Mouse (Mus musculus) ES-E14 (cell line): ENCODE results near the gene Timm8b.

Source experiments
- CHD2 ChIP-seq: IDR thresholded peaks from 2 replicates; pipeline ENCODE4 v1.6.1; 2014; ENCODE audit warnings: mild to moderate bottlenecking, low read depth, low read length, inconsistent platforms
- HCFC1 ChIP-seq: IDR thresholded peaks from 2 replicates; pipeline ENCODE4 v1.6.1; 2012; ENCODE audit warnings: low read length, inconsistent platforms, borderline replicate concordance; ENCODE audit not compliant: insufficient read depth
- MAFK ChIP-seq: IDR thresholded peaks from 2 replicates; pipeline ENCODE4 v1.6.1; 2014; ENCODE audit warnings: mild to moderate bottlenecking, low read depth, low read length, inconsistent platforms; ENCODE audit not compliant: insufficient read depth
- ZC3H11A ChIP-seq: IDR thresholded peaks from 2 replicates; pipeline ENCODE4 v1.6.1; 2012; ENCODE audit warnings: low read depth, mild to moderate bottlenecking, inconsistent platforms, low read length, borderline replicate concordance
- ZNF384 ChIP-seq: IDR thresholded peaks from 2 replicates; pipeline ENCODE4 v1.6.1; 2012; ENCODE audit warnings: low read depth, low read length, inconsistent platforms

DNA sequence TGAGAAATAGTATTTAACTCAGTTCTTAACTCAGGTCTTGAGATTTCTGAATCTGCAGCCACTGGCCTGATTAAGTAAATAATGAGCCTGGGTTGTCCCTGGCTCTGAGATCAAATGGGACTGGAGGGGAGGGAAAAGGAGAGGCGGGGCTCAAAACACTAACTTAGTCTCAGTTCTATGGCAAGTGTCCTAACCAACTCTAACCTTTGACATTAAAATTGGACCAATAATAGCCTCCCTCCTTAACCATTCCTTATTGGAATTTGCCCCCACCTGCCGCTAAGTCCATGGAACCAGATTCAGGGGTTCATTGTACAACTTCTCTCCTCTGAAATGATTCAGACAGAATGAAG lies 48.6 kb upstream of the Timm8b start, which contains the start of gene Bco2:
- TF ChIP-seq HCFC1, result no peak
- TF ChIP-seq ZNF384, result no peak
- no peak for TF ChIP-seq MAFK
- no peak for TF ChIP-seq ZC3H11A
- TF ChIP-seq CHD2, result no peak
